Comparison of ENCODE assay signal across 19 mouse cellular contexts in the genomic region with DNA sequence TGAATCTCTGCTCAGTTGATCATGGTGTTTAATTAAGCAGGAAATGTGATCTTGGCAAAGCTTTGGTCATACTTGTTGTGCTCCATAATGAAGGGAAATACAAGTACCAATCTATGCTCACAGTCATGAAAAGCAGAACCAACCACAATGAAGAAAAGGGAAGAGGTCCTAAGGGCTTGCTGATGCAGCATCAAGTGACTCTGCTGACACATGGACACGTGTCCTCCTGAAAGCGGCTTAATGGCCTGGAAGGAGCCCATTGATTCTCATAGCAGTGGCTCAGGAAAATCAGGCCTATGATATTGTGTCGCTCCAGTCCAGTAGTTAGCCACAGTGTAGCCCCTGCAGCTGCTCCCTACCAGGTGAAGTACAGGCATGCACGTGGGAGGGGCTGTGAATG.
DNase-seq lines count a peak whose midpoint lies in the region; ATAC-seq lines count a peak whose summit lies in the region.
"Had no signal": no experiment of that assay in that cellular context is flagged by ENCODE, and none has a peak within 500 bp of the region (broad histone marks: within the 10 kb centered on the region; RNA-seq: fewer than 3 reads in every experiment).

No protein-coding gene starts in this region.

- H3K27me3 ChIP-seq in midbrain, embryonic 11.5 days (ENCODE audit: control insufficient read depth, insufficient read depth, low read length), result no peaks in the 10 kb centered on the region
- no peaks in the 10 kb centered on the region for H3K27me3 ChIP-seq in midbrain, embryonic 15.5 days (replicated peaks)
- no peaks in the 10 kb centered on the region for H3K27me3 ChIP-seq in splenic B cell, adult 2 months (ENCODE audit: control insufficient read depth, insufficient read depth, low read length, poor library complexity, severe bottlenecking)
- H3K27me3 ChIP-seq: hindbrain, embryonic 13.5 days; limb, embryonic 15.5 days; midbrain, embryonic 12.5 days; neural tube, embryonic 13.5 days had no signal

- H3K27ac ChIP-seq in midbrain, embryonic 11.5 days (ENCODE audit: low read depth, low read length), result no peak overlapping the region
- H3K27ac ChIP-seq in midbrain, embryonic 15.5 days, result no peak overlapping the region
- 0 out of 2 replicates have a peak overlapping the region, but pooled peaks have one; percentile 34 for H3K27ac ChIP-seq in brown adipose tissue, adult 24 weeks (replicated peaks; ENCODE audit: low read depth, low read length)
- H3K27ac ChIP-seq: hindbrain, embryonic 13.5 days; limb, embryonic 15.5 days; midbrain, embryonic 12.5 days; neural tube, embryonic 13.5 days had no signal

- H3K4me2 ChIP-seq in midbrain, embryonic 11.5 days, result no peak overlapping the region
- H3K4me2 ChIP-seq in midbrain, embryonic 15.5 days, result no peak overlapping the region
- H3K4me2 ChIP-seq: hindbrain, embryonic 13.5 days; limb, embryonic 15.5 days; midbrain, embryonic 12.5 days; neural tube, embryonic 13.5 days had no signal

- no peaks in the 10 kb centered on the region for H3K9me3 ChIP-seq in midbrain, embryonic 11.5 days (ENCODE audit: control insufficient read depth, low read length)
- no peaks in the 10 kb centered on the region; the same call in 1 of the 2 replicates for H3K9me3 ChIP-seq in midbrain, embryonic 15.5 days
- H3K9me3 ChIP-seq: hindbrain, embryonic 13.5 days; limb, embryonic 15.5 days; midbrain, embryonic 12.5 days had no signal

- ATAC-seq in midbrain, embryonic 11.5 days (ENCODE audit: low FRiP score), result no peak
- ATAC-seq in midbrain, embryonic 15.5 days (replicated peaks), result no peak
- peak; percentile 98 for ATAC-seq in megakaryocyte, adult 5-6 weeks (ENCODE audit: poor library complexity, severe bottlenecking)
- ATAC-seq: activated CD4-positive, CD25-positive, alpha-beta regulatory T cell, adult 4 months; forebrain, embryonic 14.5 days had no signal

- DNase-seq in midbrain, embryonic 11.5 days (ENCODE audit: low spot score, missing footprints), result peak; percentile 47
- peak; percentile 73 for DNase-seq in splenic B cell, adult 2 months (ENCODE audit: low read depth, low spot score)
- DNase-seq in kidney, postnatal 4 days, result no peak
- no peak for DNase-seq in lung, postnatal 4 days
- DNase-seq: adrenal gland, postnatal 10 days; cerebellum, adult 18-20 months; cerebellum, postnatal 36 days; gastrocnemius, postnatal 25 days; lung, adult 2 months; thymus, postnatal 36 days had no signal

- H3K9ac ChIP-seq in midbrain, embryonic 11.5 days (ENCODE audit: low read length), result no peak overlapping the region
- H3K9ac ChIP-seq in midbrain, embryonic 15.5 days, result no peak overlapping the region
- H3K9ac ChIP-seq: hindbrain, embryonic 13.5 days; limb, embryonic 15.5 days; midbrain, embryonic 12.5 days; neural tube, embryonic 13.5 days had no signal

- no peak overlapping the region for H3K4me3 ChIP-seq in midbrain, embryonic 11.5 days (ENCODE audit: low read depth, low read length)
- no peak overlapping the region for H3K4me3 ChIP-seq in midbrain, embryonic 15.5 days
- no peak overlapping the region for H3K4me3 ChIP-seq in brown adipose tissue, adult 24 weeks (ENCODE audit: insufficient read depth, low read depth, low read length)
- H3K4me3 ChIP-seq: hindbrain, embryonic 13.5 days; limb, embryonic 15.5 days; midbrain, embryonic 12.5 days; neural tube, embryonic 13.5 days had no signal

- no peaks in the 10 kb centered on the region for H3K4me1 ChIP-seq in midbrain, embryonic 11.5 days (ENCODE audit: control insufficient read depth, insufficient read depth, low read length)
- peaks cover 5% of the 10 kb centered on the region; the same call in 1 of the 2 replicates for H3K4me1 ChIP-seq in midbrain, embryonic 15.5 days
- H3K4me1 ChIP-seq in brown adipose tissue, adult 24 weeks (ENCODE audit: control insufficient read depth, insufficient read depth, insufficient read length, low read length), result 0 out of 2 replicates have a peak, but pooled peaks cover under 1% of the 10 kb centered on the region
- H3K4me1 ChIP-seq: limb, embryonic 15.5 days had no signal

- no peaks in the 10 kb centered on the region for H3K36me3 ChIP-seq in midbrain, embryonic 11.5 days (ENCODE audit: control insufficient read depth, insufficient read depth, low read length)
- H3K36me3 ChIP-seq in midbrain, embryonic 15.5 days (replicated peaks), result 0 out of 2 replicates have a peak, but pooled peaks cover 3% of the 10 kb centered on the region
- H3K36me3 ChIP-seq in splenic B cell, adult 2 months (ENCODE audit: control insufficient read depth, insufficient read depth, low read length, poor library complexity, severe bottlenecking), result peaks cover 3% of the 10 kb centered on the region; the same call in 1 of the 2 replicates
- H3K36me3 ChIP-seq: midbrain, embryonic 12.5 days had no signal

- 51% methylated on average over 4 of the region's 4 CpGs for WGBS in midbrain, embryonic 11.5 days
- 59% methylated on average over 4 of the region's 4 CpGs for WGBS in midbrain, embryonic 15.5 days

Comparison
In these comparisons a context has a peak if more than half of its experiments do, and no peak if none do; other contexts are left out.
1. DNase-seq: peak in midbrain, embryonic 11.5 days (single experiment) and splenic B cell, adult 2 months (single experiment); none in kidney, postnatal 4 days (0 of 2) and lung, postnatal 4 days (0 of 2).